Mouse (Mus musculus) olfactory bulb, adult 2 months (tissue): ENCODE data around the gene Cdca3.
A peak's percentile ranks its signal among the peaks of the same experiment; 100 is the strongest.

Source experiments
- CTCF ChIP-seq: fragments of 200-500 bp; IDR thresholded peaks from 2 replicates; pipeline ENCODE4 v1.5.1; 2012; ENCODE audit warnings: low read depth, mild to moderate bottlenecking, low read length, moderate library complexity; ENCODE audit not compliant: insufficient read depth
- POLR2A ChIP-seq: fragments of 200-500 bp; IDR thresholded peaks from 2 replicates; pipeline ENCODE4 v1.6.1; 2012; ENCODE audit warnings: mild to moderate bottlenecking, low read depth, low read length, moderate library complexity; ENCODE audit not compliant: insufficient read depth

DNA sequence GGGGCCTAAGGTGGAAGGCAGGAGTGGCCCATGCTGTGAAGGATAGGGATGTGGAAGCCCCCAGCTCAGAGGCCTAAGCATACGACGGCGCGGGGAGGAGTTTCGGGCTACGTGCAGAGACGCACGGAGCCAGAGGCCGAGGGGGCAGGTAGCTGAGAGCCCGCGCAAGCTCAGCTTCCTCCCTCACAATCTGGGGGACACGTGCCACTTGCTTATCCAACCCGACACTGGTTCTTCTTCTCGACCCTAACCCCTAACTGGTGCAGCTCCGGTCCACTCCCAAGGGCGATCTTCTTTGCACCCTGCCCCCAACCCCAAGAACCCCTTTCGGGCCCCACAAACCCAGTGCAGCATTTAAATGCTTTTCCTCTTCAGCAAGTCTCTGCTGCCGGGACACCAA, 15.9 kb upstream of the Cdca3 start:
- no peak for TF ChIP-seq CTCF
- peak; percentile 9; the same call in 1 of the 2 replicates for TF ChIP-seq POLR2A
